Mouse (Mus musculus): ENCODE data around the gene Kansl1.
A peak's percentile ranks its signal among the peaks of the same experiment; 100 is the strongest.

The Kansl1 gene

GRCm38 (mm10) chr11:104303088-104303960 is 165.3 kb downstream of the Kansl1 start:
- no peak for DNase-seq

GRCm38 (mm10) chr11:104302628-104303027 is 166.0 kb downstream of the Kansl1 start:
- DNase-seq, result no peak

GRCm38 (mm10) chr11:104297671-104298070 is 171.0 kb downstream of the Kansl1 start:
- no peak for DNase-seq

DNA sequence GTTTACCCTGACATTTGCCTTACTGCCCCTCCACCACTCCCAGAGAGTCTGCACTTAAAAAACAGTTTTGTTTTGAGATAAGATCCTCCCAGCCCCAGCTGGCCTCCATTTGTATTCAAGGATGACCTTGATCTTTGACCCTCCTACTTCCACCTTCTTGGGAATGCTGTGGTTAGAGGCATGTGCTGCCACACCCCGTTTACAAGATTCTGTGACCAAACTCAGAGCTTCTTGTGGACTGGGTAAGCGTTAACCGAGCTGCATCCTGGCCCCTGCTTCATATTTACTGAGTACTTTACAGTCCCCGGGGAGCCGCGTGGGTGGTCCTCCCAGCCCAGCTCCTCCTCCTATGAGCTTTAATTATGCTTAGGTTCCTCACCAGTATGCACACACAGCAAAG is 173.0 kb downstream of the Kansl1 start:
- DNase-seq, result no peak

DNA sequence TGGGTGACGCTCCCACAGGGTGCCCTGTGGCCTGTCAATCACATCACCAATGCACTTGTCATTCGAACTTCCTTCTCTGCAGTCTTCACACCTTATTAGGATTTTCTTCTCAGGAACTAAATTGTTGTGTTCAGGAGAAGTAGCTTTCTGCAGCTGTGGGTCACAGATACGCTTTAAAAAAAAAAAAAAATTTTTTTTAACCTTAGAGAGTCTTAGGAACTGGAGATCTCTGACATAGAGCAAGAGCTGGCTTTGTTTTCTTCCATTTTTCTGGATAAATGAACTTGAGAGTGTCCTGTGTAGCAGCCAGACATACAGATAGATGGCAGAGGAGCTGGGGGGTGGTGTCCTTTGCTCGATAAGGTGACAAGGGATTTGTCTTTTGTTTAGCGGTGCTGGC is 173.5 kb downstream of the Kansl1 start:
- no peak for DNase-seq

- DNase-seq, result no peak
Observed at GRCm38 (mm10) chr11:104293241-104293640, 175.4 kb downstream of the Kansl1 start.

DNA sequence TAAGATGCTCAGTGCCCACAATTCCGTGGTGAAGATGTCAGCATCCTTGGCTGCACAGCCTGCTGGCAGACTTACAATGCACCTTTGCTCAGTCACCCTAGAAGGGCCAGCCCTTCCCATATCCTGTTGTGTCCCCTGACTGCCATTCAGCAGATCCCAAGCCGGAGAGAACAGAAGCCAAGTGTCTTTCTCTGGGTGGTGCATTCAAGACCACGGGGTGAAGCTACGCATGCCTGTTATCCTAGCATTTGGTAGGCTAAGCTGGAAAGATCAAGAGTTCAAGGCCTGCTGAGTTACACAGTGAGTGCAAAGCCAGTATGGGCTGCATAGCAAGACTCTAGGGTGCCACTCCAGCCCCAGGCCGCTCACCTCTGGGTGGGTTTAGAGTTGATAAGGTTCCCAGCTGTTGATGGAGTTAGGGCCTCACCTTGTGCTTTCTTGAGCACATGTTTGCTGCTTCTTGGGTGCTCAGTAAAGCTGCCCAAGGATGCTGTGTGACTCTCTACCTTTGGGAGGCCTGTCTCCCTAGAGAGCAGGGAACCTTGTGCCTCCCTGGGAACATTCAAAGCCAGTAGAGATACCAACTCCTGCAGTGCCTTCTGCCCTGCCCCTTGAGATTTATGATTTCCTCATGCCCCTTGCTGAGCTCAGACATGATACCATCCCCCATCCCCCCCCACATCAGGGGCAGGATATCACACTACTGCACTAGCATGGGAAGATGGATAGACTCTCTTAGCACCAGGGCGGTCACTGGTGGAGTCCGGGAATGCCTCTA is 176.0 kb downstream of the Kansl1 start:
- DNase-seq, result no peak

DNA sequence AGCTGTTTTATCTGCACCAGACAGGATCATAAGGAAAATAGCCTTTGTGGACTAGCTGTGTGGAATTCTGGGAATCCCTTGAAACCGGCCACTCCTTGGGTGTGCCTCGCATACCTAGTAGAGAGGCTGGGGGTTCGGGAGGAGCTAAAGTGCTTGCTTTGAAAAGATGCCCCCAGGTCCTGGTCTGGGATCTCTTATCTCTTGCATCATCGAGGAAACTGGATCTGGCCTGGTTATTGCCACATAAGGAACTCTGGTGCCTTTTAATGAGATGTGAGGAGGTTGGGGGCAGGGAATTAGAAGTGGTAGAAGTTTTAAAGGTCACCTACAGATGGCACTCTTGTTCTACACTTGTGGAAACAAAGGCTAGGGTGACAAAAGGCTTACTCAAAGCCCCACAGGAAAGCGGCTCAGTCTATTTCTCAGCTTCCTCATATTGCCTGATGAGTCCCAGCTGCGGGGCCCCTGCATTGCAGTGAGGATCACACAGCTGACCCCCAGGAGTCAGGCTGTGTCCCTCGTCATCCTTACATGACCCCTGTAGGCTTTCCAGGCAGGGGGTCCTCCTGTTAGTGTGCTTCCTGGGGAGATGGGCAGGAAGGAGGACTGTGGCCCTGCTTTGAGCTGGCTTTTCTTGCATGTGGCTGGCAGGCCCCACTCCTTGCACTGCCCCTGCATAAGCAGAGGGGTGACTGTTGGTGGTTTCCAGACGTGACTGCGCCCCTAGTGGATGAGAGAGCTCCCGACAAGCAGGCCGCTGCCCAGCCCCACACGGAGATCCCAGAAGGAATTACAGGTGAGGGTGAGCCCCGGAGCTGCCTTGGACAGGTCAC is 179.2 kb downstream of the Kansl1 start:
- peak; percentile 57 for DNase-seq

GRCm38 (mm10) chr11:104288835-104289198 is 179.8 kb downstream of the Kansl1 start:
- DNase-seq, result no peak

- no peak for DNase-seq
Observed at GRCm38 (mm10) chr11:104287113-104287512, 181.5 kb downstream of the Kansl1 start.
